Mouse (Mus musculus): ENCODE results near the gene Gm37240. TPM values are rescaled to one million over a fixed set of nuclear protein-coding genes. Genes with fewer than 3 reads are reported as not detected.

Gm37240 gene
- polyA plus RNA-seq, 1 experiment from 2014 or later: 0.21 TPM

DNA sequence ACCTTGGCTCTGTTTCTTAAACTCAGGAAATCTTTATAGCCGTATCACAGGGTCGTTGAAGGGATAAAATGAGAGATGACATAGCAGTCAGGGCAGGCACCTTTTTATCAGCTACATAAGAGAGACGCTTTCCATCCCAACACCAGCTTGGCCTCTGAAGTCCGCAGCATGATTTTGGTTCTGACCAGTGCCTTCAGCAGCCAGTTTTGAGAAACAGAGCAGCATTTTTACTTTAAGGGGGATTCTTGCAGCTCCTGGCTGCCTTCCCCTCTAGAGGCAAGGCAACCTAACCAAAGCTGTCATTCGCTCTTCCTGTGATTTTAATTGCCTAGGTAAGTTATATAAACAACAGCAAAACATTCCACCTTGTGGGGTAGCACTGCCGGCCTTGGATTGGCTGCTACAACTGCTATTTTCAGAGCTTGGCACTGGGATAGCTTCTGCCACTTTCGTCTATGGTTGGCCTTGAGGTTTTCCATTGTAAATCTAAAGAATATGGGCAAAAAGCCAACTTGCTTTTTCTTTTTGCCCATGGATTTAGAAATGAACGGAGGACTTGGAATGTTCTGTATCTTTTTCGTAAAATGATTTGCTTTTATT, 674.5 kb downstream of the Gm37240 start:
- no peak overlapping the region for H3K9ac ChIP-seq

DNA sequence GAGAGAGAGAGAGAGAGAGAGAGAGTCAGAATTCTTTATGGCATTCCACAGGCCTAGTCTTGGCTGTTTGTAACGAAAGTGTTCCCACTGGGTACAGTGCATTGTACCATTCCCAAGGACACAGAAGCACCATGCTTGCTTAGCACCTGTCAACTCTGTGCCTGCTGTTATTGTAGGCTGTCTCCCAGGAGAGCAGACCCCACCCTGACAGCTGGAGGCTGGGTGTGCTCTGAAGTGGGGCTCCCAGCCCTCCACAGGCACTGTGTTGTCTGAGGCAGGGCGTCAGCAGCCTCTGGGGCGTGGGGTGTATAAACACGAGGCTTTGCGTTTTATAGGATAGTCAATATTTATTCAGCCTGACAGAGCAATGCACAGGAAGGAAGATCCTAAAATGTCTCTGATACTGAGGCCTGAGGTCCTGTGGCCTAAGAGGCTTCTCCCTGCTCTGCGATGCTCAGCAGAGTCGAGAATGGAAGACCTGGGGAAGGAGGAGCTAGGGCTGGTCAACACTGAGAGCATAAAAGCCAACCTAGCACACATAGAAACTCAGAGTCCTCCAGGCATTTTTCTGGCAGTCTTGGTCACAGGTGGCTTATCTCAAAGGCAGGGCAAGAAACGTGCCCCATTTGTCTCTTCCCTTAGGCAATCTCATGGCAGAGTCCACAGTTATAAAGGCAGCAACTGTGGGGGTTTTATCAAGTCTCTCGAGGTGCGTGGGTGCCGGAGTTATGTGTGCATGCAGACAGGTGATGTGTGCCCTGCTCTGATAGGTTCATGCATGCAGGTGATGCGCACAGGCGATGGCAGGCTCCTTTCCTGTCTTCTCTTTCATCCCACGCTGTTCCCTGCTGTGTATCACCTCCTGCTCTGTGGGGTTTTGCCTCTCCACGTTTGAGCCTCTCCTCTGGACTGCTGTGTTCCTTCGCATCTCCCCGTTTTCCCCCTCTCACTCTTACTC, 677.2 kb downstream of the Gm37240 start:
- H3K27me3 ChIP-seq: no peaks in the 10 kb centered on the region
- ATAC-seq (ENCODE audit: low read depth) (no peak), DNase-seq (no peak)
- no peaks in the 10 kb centered on the region for H3K36me3 ChIP-seq
- no peak overlapping the region for H3K4me2 ChIP-seq
- no peaks in the 10 kb centered on the region for H3K9me3 ChIP-seq (replicated peaks)
- no peak overlapping the region for H3K4me3 ChIP-seq (replicated peaks)
- H3K9ac ChIP-seq: no peak overlapping the region
- H3K27ac ChIP-seq: no peak overlapping the region
- H3K4me1 ChIP-seq (replicated peaks): no peaks in the 10 kb centered on the region
- 60% methylated on average over 17 of the region's 17 CpGs for WGBS (ENCODE audit: insufficient replicate concordance)

More for the DNA sequence above, 674.5 kb downstream of the Gm37240 start:
- H3K36me3 ChIP-seq: no peaks in the 10 kb centered on the region
- no peak overlapping the region for H3K27ac ChIP-seq
- no peak overlapping the region for H3K4me2 ChIP-seq
- H3K27me3 ChIP-seq: no peaks in the 10 kb centered on the region
- no peak for ATAC-seq (ENCODE audit: low read depth)
- no peak for DNase-seq
- no peaks in the 10 kb centered on the region for H3K9me3 ChIP-seq (replicated peaks)
- 62% methylated on average over 9 of the region's 9 CpGs for WGBS (ENCODE audit: insufficient replicate concordance)
- H3K4me1 ChIP-seq (replicated peaks): no peaks in the 10 kb centered on the region
- H3K4me3 ChIP-seq (replicated peaks): no peak overlapping the region

DNA sequence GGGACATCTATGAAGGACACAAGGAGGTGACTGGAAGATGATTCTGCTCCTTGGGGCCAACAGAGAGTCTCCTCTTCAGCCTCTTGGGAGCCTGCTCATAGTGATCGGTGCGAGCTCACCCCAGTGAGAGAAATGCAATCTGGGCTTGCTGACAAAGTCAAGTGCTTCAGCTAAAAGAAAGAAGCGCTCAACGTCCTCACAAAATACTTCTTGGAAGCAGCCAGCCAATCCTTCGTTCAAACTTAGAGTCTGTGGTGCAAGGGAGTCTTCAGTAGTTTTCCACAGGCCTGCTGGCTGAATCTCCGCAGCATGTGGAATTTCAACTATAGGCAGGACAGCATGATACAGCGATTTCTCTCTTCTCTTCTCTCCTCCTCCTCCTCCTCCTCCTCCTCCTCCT, 680.8 kb downstream of the Gm37240 start:
- 65% methylated on average over 7 of the region's 7 CpGs for WGBS (ENCODE audit: insufficient replicate concordance)
- no peak overlapping the region for H3K4me3 ChIP-seq (replicated peaks)
- no peak overlapping the region for H3K4me2 ChIP-seq
- DNase-seq (no peak), ATAC-seq (ENCODE audit: low read depth) (no peak)
- H3K27ac ChIP-seq: no peak overlapping the region
- H3K4me1 ChIP-seq (replicated peaks): no peaks in the 10 kb centered on the region
- H3K9ac ChIP-seq: no peak overlapping the region
- H3K9me3 ChIP-seq (replicated peaks): no peaks in the 10 kb centered on the region
- H3K27me3 ChIP-seq: no peaks in the 10 kb centered on the region
- no peaks in the 10 kb centered on the region for H3K36me3 ChIP-seq

DNA sequence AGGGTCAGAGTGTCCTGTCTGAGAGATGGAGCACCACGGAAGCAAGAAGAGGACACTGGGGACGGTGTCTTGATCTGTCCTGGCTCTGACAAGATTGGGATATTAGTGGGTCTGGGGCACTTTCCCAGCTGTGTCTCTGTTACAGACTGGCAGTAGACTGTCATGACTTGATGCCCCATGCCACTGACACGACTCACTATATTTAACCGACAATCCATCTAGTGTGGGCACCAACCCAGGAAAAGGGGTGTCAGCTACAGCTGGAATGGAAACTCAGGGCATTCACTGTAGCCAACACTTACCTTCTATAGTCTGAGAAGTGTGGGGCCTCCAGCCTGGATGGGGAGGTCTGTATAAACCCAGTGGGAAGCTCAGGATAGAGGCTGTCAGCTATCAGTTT, 681.4 kb downstream of the Gm37240 start:
- Histone ChIP-seq H3K27me3 (no peaks in the 10 kb centered on the region), H3K9me3 (replicated peaks) (no peaks in the 10 kb centered on the region), H3K4me1 (replicated peaks) (no peaks in the 10 kb centered on the region), H3K4me2 (no peak overlapping the region), H3K4me3 (replicated peaks) (no peak overlapping the region), H3K27ac (no peak overlapping the region), H3K36me3 (no peaks in the 10 kb centered on the region), H3K9ac (no peak overlapping the region)
- DNase-seq: no peak
- 72% methylated on average over 4 of the region's 4 CpGs for WGBS (ENCODE audit: insufficient replicate concordance)
- no peak for ATAC-seq (ENCODE audit: low read depth)

DNA sequence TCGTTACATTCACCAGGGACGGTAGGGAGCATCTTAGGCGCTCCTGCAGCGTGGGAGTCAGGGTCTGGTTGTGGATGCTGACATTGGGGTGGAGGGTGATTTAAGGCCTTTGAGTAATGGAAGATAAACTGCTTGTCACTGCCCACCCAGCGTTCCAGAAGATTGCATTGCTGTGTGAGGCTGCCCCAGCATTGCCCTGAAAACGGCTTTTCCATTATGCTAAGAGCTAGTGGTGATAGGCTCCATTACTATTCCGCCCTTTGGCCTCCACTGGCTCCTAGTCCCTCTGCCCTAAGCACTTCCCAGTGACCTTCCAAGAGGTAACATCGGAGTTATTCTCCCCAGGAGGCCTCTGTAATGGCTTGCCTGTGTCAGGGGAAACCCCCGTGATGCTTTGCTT, 683.7 kb downstream of the Gm37240 start:
- Histone ChIP-seq H3K9me3 (replicated peaks) (no peaks in the 10 kb centered on the region), H3K9ac (no peak overlapping the region), H3K4me2 (no peak overlapping the region), H3K27me3 (no peaks in the 10 kb centered on the region), H3K4me3 (replicated peaks) (no peak overlapping the region), H3K36me3 (no peaks in the 10 kb centered on the region), H3K27ac (no peak overlapping the region), H3K4me1 (replicated peaks) (no peaks in the 10 kb centered on the region)
- DNase-seq (no peak), ATAC-seq (ENCODE audit: low read depth) (no peak)
- WGBS (ENCODE audit: insufficient replicate concordance): 46% methylated on average over 9 of the region's 9 CpGs

DNA sequence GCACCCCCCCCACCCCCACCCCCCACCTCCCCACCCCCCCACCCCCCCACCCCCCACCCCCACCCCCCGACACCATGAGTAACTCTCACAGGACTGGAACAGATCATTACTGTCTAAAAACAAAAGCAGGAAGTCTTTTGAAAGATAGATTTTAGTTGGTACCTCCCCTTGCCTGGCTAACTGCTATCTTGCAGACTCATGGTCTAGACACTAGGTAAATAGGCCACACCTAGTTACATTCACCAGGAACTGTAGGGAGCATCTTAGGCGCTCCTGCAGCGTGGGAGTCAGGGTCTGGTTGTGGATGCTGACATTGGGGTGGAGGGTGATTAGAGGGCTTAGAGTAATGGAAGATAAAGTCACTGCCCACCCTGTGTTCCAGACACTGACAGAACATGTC, 684.6 kb downstream of the Gm37240 start:
- Histone ChIP-seq H3K4me1 (replicated peaks) (no peaks in the 10 kb centered on the region), H3K27ac (no peak overlapping the region), H3K4me2 (no peak overlapping the region), H3K9ac (no peak overlapping the region), H3K36me3 (no peaks in the 10 kb centered on the region), H3K4me3 (replicated peaks) (no peak overlapping the region), H3K27me3 (no peaks in the 10 kb centered on the region), H3K9me3 (replicated peaks) (no peaks in the 10 kb centered on the region)
- ATAC-seq (ENCODE audit: low read depth) (no peak), DNase-seq (no peak)
- 44% methylated on average over 3 of the region's 3 CpGs for WGBS (ENCODE audit: insufficient replicate concordance)

DNA sequence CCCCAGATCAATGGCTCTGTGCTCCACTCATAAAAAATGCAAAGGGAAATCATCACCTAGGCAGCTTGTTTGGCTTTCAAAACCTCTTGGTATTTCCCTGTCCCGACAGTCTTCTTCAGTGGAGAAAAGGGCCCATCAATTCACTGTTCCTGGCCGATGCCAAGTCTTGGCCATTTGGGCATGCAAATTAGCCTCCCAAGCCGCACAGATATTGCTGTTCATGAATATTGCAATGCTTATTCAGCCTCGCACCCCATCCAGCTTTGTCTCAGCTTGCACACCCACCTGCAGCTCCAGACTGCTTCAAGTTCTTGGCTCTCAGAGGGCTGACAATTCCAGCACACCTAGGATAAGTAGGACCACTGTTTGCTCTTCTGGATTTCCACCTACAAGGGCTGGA, 685.5 kb downstream of the Gm37240 start:
- Histone ChIP-seq H3K9me3 (replicated peaks) (no peaks in the 10 kb centered on the region), H3K4me1 (replicated peaks) (no peaks in the 10 kb centered on the region), H3K4me3 (replicated peaks) (no peak overlapping the region), H3K4me2 (no peak overlapping the region), H3K27me3 (no peaks in the 10 kb centered on the region), H3K9ac (no peak overlapping the region), H3K36me3 (no peaks in the 10 kb centered on the region), H3K27ac (no peak overlapping the region)
- ATAC-seq (ENCODE audit: low read depth) (no peak), DNase-seq (no peak)
- 68% methylated on average over 4 of the region's 4 CpGs for WGBS (ENCODE audit: insufficient replicate concordance)

DNA sequence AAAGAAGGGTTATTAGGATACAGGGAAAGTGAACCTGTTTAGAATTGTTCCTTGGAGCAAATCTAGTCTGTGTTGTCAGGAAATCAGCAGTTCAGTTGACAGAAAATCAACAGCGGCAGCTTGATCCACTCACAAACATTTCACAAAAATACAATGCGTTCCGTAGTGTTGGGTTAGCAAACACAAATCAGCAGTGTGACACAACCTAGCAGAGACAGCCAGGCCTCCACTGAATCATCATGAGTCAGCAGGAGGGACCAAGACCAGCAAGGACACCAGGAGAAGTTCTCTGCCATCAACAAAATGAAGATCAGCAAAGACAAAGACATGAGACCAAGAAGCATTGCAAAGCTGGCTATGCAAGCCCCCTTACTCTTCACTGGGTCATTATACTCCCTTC, 688.8 kb downstream of the Gm37240 start:
- WGBS (ENCODE audit: insufficient replicate concordance): 75% methylated on average over 3 of the region's 3 CpGs
- H3K9me3 ChIP-seq (replicated peaks): no peaks in the 10 kb centered on the region
- H3K9ac ChIP-seq: no peak overlapping the region
- DNase-seq (no peak), ATAC-seq (ENCODE audit: low read depth) (no peak)
- no peaks in the 10 kb centered on the region for H3K36me3 ChIP-seq
- H3K4me1 ChIP-seq (replicated peaks): no peaks in the 10 kb centered on the region
- no peaks in the 10 kb centered on the region for H3K27me3 ChIP-seq
- no peak overlapping the region for H3K4me3 ChIP-seq (replicated peaks)
- H3K27ac ChIP-seq: no peak overlapping the region
- no peak overlapping the region for H3K4me2 ChIP-seq

DNA sequence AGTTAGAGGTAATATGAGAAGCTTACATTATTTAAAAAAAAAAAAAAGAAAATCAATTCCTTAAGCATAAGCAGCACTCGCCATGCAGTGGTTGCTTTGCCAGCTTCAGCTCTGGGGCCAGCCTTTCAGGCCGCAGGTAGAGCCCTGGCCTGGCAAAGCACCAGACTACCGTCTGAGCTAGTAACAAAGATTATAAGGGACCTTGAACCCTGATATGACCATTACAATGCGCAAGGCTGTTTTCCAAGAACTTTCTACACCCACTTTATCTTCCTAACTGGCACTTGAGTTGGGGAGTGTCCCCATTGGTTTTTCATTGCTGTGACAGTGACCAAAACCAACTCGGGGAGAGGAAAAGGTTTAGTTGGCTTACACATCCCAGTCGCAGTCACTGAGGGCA, 690.2 kb downstream of the Gm37240 start:
- no peak overlapping the region for H3K4me3 ChIP-seq (replicated peaks)
- ATAC-seq (ENCODE audit: low read depth): no peak

DNA sequence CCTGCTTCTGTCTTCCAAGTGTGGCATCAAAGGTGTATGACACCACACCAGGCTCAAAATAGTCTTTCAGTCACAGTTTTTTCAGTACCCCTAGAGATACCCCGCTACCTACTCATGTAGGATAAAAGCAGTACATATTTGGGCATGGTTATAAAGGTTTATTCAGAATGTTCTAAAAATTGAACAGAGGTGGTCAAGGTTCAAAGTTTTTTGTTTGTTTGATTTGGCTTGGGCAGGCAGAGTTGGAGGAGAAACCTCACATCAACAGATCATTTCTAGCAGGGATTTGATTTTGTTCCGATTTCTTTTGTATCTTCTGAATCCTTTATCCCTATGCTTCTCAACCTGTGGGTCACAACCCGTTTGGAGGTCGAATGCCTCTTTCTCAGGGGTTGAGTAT, 690.7 kb downstream of the Gm37240 start:
- ATAC-seq (ENCODE audit: low read depth) (no peak), DNase-seq (no peak)
- Histone ChIP-seq H3K9me3 (replicated peaks) (no peaks in the 10 kb centered on the region), H3K27ac (no peak overlapping the region), H3K27me3 (no peaks in the 10 kb centered on the region), H3K9ac (no peak overlapping the region), H3K4me1 (replicated peaks) (no peaks in the 10 kb centered on the region), H3K36me3 (no peaks in the 10 kb centered on the region), H3K4me2 (no peak overlapping the region), H3K4me3 (replicated peaks) (no peak overlapping the region)
- WGBS (ENCODE audit: insufficient replicate concordance): 71% methylated on average over 4 of the region's 4 CpGs

More for the DNA sequence above, 690.2 kb downstream of the Gm37240 start:
- no peak for DNase-seq
- H3K27me3 ChIP-seq: no peaks in the 10 kb centered on the region
- H3K36me3 ChIP-seq: no peaks in the 10 kb centered on the region
- no peak overlapping the region for H3K27ac ChIP-seq
- no peak overlapping the region for H3K9ac ChIP-seq
- 62% methylated on average over 6 of the region's 6 CpGs for WGBS (ENCODE audit: insufficient replicate concordance)
- H3K4me1 ChIP-seq (replicated peaks): no peaks in the 10 kb centered on the region
- H3K9me3 ChIP-seq (replicated peaks): no peaks in the 10 kb centered on the region
- H3K4me2 ChIP-seq: no peak overlapping the region

DNA sequence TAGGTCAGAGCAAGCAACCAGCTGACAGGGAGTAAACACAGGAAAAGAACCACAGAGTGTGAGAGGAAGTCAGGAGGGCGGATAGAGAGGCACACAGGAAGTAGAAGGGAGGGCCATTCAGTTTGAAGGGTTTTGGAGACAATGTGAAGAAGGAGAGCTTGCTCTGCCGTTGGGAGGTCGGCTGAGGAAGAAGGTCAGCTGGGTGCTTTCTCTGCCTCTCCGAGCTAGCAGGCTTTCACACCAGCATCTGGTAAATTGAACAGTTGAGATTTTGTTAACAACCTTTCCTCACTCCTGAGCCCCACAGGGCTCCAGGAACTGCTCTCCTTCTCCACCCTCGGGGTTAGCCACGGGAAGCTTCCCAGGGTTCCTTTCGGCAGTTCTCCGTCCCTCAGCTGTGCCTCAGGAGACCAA, 692.2 kb downstream of the Gm37240 start:
- Histone ChIP-seq H3K4me3 (replicated peaks) (peak overlapping the region; percentile 37), H3K36me3 (no peaks in the 10 kb centered on the region), H3K4me1 (replicated peaks) (no peaks in the 10 kb centered on the region), H3K4me2 (peak overlapping the region; percentile 40), H3K27me3 (no peaks in the 10 kb centered on the region), H3K9ac (0 out of 2 replicates have a peak overlapping the region, but pooled peaks have one; percentile 37), H3K9me3 (replicated peaks) (no peaks in the 10 kb centered on the region), H3K27ac (no peak overlapping the region)
- WGBS (ENCODE audit: insufficient replicate concordance): 19% methylated on average over 8 of the region's 8 CpGs
- DNase-seq (peak; percentile 1), ATAC-seq (ENCODE audit: low read depth) (peak; percentile 68; the same call in 1 of the 2 replicates)

Measured in liver, embryonic 13.5 days (tissue).